Mouse (Mus musculus): Measurements from ENCODE around the gene Chac1.

DNA sequence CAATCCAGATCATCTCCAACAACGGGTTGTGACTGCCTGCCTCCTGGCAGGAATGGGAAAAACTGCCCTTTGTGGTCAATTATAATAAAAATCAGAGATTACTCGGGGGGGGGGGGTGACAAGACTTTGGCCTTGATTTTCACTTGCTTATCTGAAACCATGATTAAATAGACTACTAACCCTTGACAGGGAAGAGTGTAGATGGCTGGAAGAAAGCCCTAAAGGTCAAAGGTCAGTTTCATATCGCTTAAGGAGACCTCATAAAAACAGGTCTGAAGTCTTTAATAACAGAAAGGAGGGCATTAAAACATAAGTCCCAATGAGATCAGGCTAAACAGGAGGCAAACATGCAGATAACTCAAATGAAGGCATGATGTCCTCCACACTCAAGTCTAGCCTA, 16.3 kb downstream of the Chac1 start:
- no peak for TF ChIP-seq GATA1 (IDR thresholded peaks at IDR 0.05; ENCODE audit: low read length)
- no peak for TF ChIP-seq TAL1 (IDR thresholded peaks at IDR 0.05; ENCODE audit: low read length)

Data from erythroblast, embryonic 14.5 days (primary cell).